Mouse (Mus musculus) olfactory bulb, adult 2 months (tissue): ENCODE data around the gene Ubr4.

Experiments
- CTCF ChIP-seq: fragments of 200-500 bp; IDR thresholded peaks from 2 replicates; pipeline ENCODE4 v1.5.1; 2012; ENCODE audit warnings: low read depth, mild to moderate bottlenecking, low read length, moderate library complexity; ENCODE audit not compliant: insufficient read depth
- POLR2A ChIP-seq: fragments of 200-500 bp; IDR thresholded peaks from 2 replicates; pipeline ENCODE4 v1.6.1; 2012; ENCODE audit warnings: mild to moderate bottlenecking, low read depth, low read length, moderate library complexity; ENCODE audit not compliant: insufficient read depth

DNA sequence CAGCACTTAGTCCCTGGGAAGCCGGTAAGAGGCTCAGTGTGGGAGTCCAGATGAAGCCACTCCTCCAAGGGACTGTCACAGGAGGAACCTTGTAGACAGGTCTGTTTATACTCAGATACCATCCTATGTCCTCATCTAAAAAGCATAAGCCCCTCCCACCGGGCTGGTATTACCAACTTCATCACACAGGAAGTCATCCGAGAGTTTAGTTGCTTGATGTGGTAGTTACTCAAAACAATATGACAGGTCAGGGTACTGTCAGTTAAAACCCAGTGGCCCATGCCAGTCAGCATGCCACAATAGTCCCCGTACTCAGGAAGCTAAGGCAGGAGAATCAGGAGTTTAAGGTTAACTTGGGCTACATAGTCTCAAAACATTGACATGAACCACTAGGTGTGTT, 32.7 kb upstream of the Ubr4 start:
- TF ChIP-seq CTCF (no peak), POLR2A (no peak)
